Mouse (Mus musculus) heart, adult 2 months (tissue): Measurements from ENCODE around the gene Nat8.

Experiments used
- CTCF ChIP-seq: fragments of 200-600 bp; IDR thresholded peaks from 2 replicates; pipeline ENCODE4 v1.8.1; 2022; ENCODE audit warnings: antibody characterized with exemption, mild to moderate bottlenecking, moderate library complexity
- EP300 ChIP-seq: fragments of 200-500 bp; IDR thresholded peaks from 2 replicates; pipeline ENCODE4 v1.6.1; 2011; ENCODE audit warnings: low read depth, low read length, control low read depth; ENCODE audit not compliant: insufficient read depth
- POLR2A ChIP-seq: fragments of 200-500 bp; IDR thresholded peaks from 2 replicates; pipeline ENCODE4 v1.6.1; 2011; ENCODE audit warnings: mild to moderate bottlenecking, low read depth, low read length, control low read depth; ENCODE audit not compliant: insufficient read depth

- no peak for TF ChIP-seq CTCF
- TF ChIP-seq EP300: no peak
- no peak for TF ChIP-seq POLR2A
Observed at GRCm38 (mm10) chr6:85829462-85829861, 2.4 kb downstream of the Nat8 start.
